Mouse (Mus musculus) testis, adult 2 months (tissue): ENCODE data around the gene Dnah17. TPM values are rescaled to one million over a fixed set of nuclear protein-coding genes. Genes with fewer than 3 reads are reported as not detected.

Experiments
- H3K27ac ChIP-seq: fragments of 200-500 bp; 2 replicates; pipeline ENCODE4 v1.5.1; 2012; ENCODE audit warnings: low read depth, low read length; ENCODE audit not compliant: control insufficient read depth, insufficient read depth
- H3K27me3 ChIP-seq: fragments of 200-500 bp; 2 replicates; pipeline ENCODE4 v1.6.1; 2012; ENCODE audit warnings: mild to moderate bottlenecking, low read length, moderate library complexity; ENCODE audit not compliant: control insufficient read depth, insufficient read depth
- H3K36me3 ChIP-seq: fragments of 200-500 bp; 2 replicates; pipeline ENCODE4 v1.6.1; 2012; ENCODE audit warnings: mild to moderate bottlenecking, low read length; ENCODE audit not compliant: control insufficient read depth, insufficient read depth
- H3K4me1 ChIP-seq: fragments of 200-500 bp; 2 replicates; pipeline ENCODE4 v1.6.1; 2012; ENCODE audit warnings: low read length; ENCODE audit not compliant: control insufficient read depth, insufficient read depth
- H3K4me3 ChIP-seq: fragments of 200-500 bp; 2 replicates; pipeline ENCODE4 v1.5.1; 2012; ENCODE audit warnings: low read depth, mild to moderate bottlenecking, low read length, moderate library complexity, mixed read lengths; ENCODE audit not compliant: control insufficient read depth
- CTCF ChIP-seq: fragments of 200-500 bp; IDR thresholded peaks from 2 replicates; pipeline ENCODE4 v1.5.1; 2012; ENCODE audit warnings: low read depth, mild to moderate bottlenecking, inconsistent platforms, low read length, moderate library complexity; ENCODE audit not compliant: control insufficient read depth, insufficient read depth, insufficient replicate concordance
- POLR2A ChIP-seq: fragments of 200-500 bp; IDR thresholded peaks from 2 replicates; pipeline ENCODE4 v1.6.1; 2012; ENCODE audit warnings: low read depth, mild to moderate bottlenecking, inconsistent platforms, low read length, moderate library complexity; ENCODE audit not compliant: control insufficient read depth
- polyA plus RNA-seq: library from polyadenylated mRNA; depleted of rRNA; stranded (reverse); fragments of >200 nt; gene quantifications from 2 replicates; pipeline ENCODE4 v1.2.3, GENCODE M21; 2012

The Dnah17 gene
- polyA plus RNA-seq, 1 experiment: 35.8 TPM

- H3K4me3 ChIP-seq: no peak overlapping the region
- no peak overlapping the region for H3K27ac ChIP-seq
- H3K36me3 ChIP-seq: peaks cover 2% of the 10 kb centered on the region; the same call in 1 of the 2 replicates
- peaks cover 13% of the 10 kb centered on the region for H3K4me1 ChIP-seq
- no peak for TF ChIP-seq POLR2A
- no peak for TF ChIP-seq CTCF
- H3K27me3 ChIP-seq: no peaks in the 10 kb centered on the region
These were observed 2.8 kb upstream of the Dnah17 start for GRCm38 (mm10) chr11:118133133-118133751.

- H3K27ac ChIP-seq: no peak overlapping the region
- H3K4me3 ChIP-seq: peak overlapping the region; percentile 39; the same call in 1 of the 2 replicates
- H3K4me1 ChIP-seq: peaks cover 13% of the 10 kb centered on the region
- TF ChIP-seq CTCF (no peak), POLR2A (no peak)
- H3K27me3 ChIP-seq: no peaks in the 10 kb centered on the region
- peaks cover 2% of the 10 kb centered on the region; the same call in 1 of the 2 replicates for H3K36me3 ChIP-seq
These were observed 1.7 kb upstream of the Dnah17 start for GRCm38 (mm10) chr11:118132136-118132535.

GRCm38 (mm10) chr11:118129812-118130211, 622 bp downstream of the Dnah17 start:
- H3K36me3 ChIP-seq: peaks cover 2% of the 10 kb centered on the region; the same call in 1 of the 2 replicates
- peaks cover 13% of the 10 kb centered on the region for H3K4me1 ChIP-seq
- H3K4me3 ChIP-seq: peak overlapping the region; percentile 89
- no peaks in the 10 kb centered on the region for H3K27me3 ChIP-seq
- H3K27ac ChIP-seq: peak overlapping the region; percentile 95
- no peak for TF ChIP-seq CTCF
- TF ChIP-seq POLR2A: no peak

- no peak overlapping the region for H3K27ac ChIP-seq
- peaks cover 1% of the 10 kb centered on the region; the same call in 1 of the 2 replicates for H3K36me3 ChIP-seq
- TF ChIP-seq CTCF (no peak), POLR2A (no peak)
- no peaks in the 10 kb centered on the region for H3K27me3 ChIP-seq
- H3K4me3 ChIP-seq: no peak overlapping the region
- H3K4me1 ChIP-seq: no peaks in the 10 kb centered on the region; the same call in 1 of the 2 replicates
These were observed 8.8 kb downstream of the Dnah17 start for GRCm38 (mm10) chr11:118121592-118121991.

GRCm38 (mm10) chr11:118118777-118119176, 11.7 kb downstream of the Dnah17 start:
- Histone ChIP-seq H3K4me3 (no peak overlapping the region), H3K27ac (no peak overlapping the region), H3K4me1 (no peaks in the 10 kb centered on the region), H3K27me3 (no peaks in the 10 kb centered on the region), H3K36me3 (peaks cover 1% of the 10 kb centered on the region; the same call in 1 of the 2 replicates)
- TF ChIP-seq POLR2A: no peak
- TF ChIP-seq CTCF: no peak

GRCm38 (mm10) chr11:118114581-118115110, 15.8 kb downstream of the Dnah17 start:
- TF ChIP-seq CTCF (no peak), POLR2A (no peak)
- H3K27ac ChIP-seq: no peak overlapping the region

GRCm38 (mm10) chr11:118113516-118114205, 16.8 kb downstream of the Dnah17 start:
- H3K4me1 ChIP-seq: no peaks in the 10 kb centered on the region
- H3K27me3 ChIP-seq: no peaks in the 10 kb centered on the region
- no peak overlapping the region for H3K4me3 ChIP-seq
- H3K36me3 ChIP-seq: peaks cover 2% of the 10 kb centered on the region
- TF ChIP-seq POLR2A: no peak
- TF ChIP-seq CTCF: no peak
- H3K27ac ChIP-seq: no peak overlapping the region

More at GRCm38 (mm10) chr11:118114581-118115110, 15.8 kb downstream of the Dnah17 start:
- Histone ChIP-seq H3K27me3 (no peaks in the 10 kb centered on the region), H3K4me1 (no peaks in the 10 kb centered on the region), H3K36me3 (peaks cover 2% of the 10 kb centered on the region), H3K4me3 (no peak overlapping the region)
